Mouse (Mus musculus): ENCODE data around the gene Zbtb1. TPM values are rescaled to one million over a fixed set of nuclear protein-coding genes. Genes with fewer than 3 reads are reported as not detected.

The Zbtb1 gene
- 18.9 TPM for polyA plus RNA-seq (2017; shearing (Covaris generic))

DNA sequence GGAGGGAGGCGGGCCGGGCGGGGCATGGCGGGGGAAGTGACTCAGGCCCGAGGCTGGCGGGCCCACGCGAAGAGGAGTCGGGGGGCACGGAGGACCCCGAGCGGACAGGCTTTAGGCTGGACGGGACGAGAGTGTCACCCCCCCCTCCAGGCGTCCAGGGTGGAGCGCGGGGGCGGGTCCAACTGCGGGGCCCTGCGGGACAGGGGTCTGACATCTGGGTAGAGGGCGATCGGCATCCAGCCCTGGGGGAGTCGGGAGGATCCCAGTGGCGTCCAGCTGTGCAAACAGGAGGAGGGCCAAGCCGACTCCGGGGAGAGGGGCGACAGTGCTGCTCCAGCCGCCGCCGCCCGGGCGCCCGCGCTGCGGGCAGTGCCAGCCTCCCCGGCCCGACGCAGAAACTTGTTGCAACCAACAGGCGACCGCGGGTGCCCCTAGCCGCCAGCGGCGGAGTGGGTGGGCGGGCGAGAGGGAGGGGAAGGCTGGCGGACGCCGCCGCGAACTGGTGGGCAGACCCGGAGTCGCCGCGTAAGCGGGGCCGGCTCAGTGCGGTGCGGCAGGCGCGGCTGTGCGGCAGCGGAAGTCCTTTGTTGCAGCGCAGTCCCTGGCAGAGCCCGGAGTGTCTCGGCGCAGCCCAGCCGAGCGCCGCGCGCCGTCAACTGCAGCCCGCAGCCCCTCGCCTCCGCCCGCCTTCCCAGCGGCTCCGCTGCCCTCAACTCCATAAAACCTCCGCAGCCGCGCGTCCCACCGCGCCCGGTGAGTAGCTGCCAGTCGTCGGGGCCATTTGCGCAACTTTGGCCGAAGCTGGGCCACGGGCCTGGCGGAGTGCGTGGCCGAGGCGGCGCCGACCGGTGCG, at the start of gene Zbtb1:
Gene Zbtb1, plus strand, starts transcription at position 289 of the 853 bp plus-strand sequence.

GRCm38 (mm10) chr12:76324679-76325431, 45.2 kb upstream of the Zbtb1 start, which contains the start of gene Akap5:
Gene Akap5 (plus strand): TSS chr12:76324891.

GRCm38 (mm10) chr12:76369206-76369977, 674 bp upstream of the Zbtb1 start, which contains the start of gene Zbtb25:
Gene Zbtb25 (minus strand): TSS chr12:76369602.

GRCm38 (mm10) chr12:76403886-76404537, 33.9 kb downstream of the Zbtb1 start, which contains the start of gene Hspa2:
Gene Hspa2 (plus strand): TSS chr12:76404176.

DNA sequence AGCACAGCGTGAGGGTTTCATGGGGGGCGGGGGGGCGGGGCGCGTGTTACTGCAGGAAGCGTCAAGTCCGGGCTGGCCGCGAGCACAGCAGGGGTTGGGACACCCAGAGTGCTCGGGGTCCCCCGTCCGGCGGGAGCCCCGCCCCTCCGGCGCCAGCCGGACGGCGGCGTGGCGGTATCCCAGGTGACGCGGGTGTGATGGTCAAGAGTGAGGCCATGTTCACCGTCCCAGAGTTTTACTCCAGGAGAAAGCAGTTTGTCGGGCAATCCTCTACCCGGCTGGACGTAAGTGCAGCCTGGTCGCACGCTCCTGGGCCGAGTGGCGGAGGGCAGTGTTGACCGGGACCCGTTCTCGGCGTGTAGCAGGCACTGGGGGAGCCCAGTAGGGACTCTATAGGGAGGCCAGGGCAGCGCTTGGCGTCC, 47.4 kb downstream of the Zbtb1 start, which contains the start of gene Ppp1r36:
Gene Ppp1r36, plus strand, starts transcription at position 106 of the 422 bp plus-strand sequence.

Other genes starting within 250 kb of the Zbtb1 start
- not detected for gene Esr2, start 193.0 kb upstream of the Zbtb1 start, polyA plus RNA-seq (2017; shearing (Covaris generic))
- gene Tex21, start 123.5 kb upstream of the Zbtb1 start, polyA plus RNA-seq (2017; shearing (Covaris generic)), result not detected
- 48.1 TPM for gene Mthfd1, start 115.0 kb upstream of the Zbtb1 start, polyA plus RNA-seq (2017; shearing (Covaris generic))
- 0.40 TPM for gene Akap5, start 45.4 kb upstream of the Zbtb1 start, polyA plus RNA-seq (2017; shearing (Covaris generic))
- 100.0 TPM for gene Zbtb25, start 664 bp upstream of the Zbtb1 start, polyA plus RNA-seq (2017; shearing (Covaris generic))
- gene Hspa2, start 33.9 kb downstream of the Zbtb1 start, polyA plus RNA-seq (2017; shearing (Covaris generic)), result 3.6 TPM
- gene Ppp1r36, start 47.3 kb downstream of the Zbtb1 start, polyA plus RNA-seq (2017; shearing (Covaris generic)), result not detected
- gene Plekhg3, start 160.6 kb downstream of the Zbtb1 start, polyA plus RNA-seq (2017; shearing (Covaris generic)), result not detected